ENCODE assay signal across 30 mouse cellular contexts in the genomic region with DNA sequence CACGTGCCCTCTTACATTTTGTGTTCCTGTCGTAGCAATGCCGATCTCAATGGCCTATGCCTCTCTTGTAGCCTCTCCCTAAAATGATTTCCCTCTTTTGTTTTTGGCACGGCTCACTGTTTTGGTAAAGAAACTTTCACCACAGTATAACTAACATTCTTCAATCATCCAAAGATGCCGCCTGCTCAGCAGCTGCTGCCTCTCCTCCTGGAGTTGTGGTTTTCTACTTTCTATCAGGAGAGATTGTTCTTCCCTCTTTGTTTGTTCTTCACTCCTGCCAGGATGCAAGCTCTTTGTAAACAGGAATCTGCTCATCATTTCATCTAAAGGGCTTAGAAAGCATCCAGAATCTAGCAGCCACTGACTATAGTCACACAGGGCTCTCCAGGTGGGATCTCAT. TPM values are rescaled to one million over a fixed set of nuclear protein-coding genes. Genes with fewer than 3 reads are reported as not detected.
"Had no signal": no experiment of that assay in that cellular context is flagged by ENCODE, and none has a peak within 500 bp of the region (broad histone marks: within the 10 kb centered on the region; RNA-seq: fewer than 3 reads in every experiment).

No protein-coding gene starts in this region.

- H3K9ac ChIP-seq: limb, embryonic 12.5 days; liver, embryonic 12.5 days; liver, embryonic 15.5 days; lung, embryonic 15.5 days; neural tube, embryonic 13.5 days; stomach, embryonic 15.5 days had no signal

- H3K4me1 ChIP-seq: liver, embryonic 12.5 days; liver, embryonic 15.5 days had no signal

- DNase-seq: kidney, adult 18-20 months; kidney, postnatal 14 days; kidney, postnatal 4 days; layer of hippocampus, postnatal 36 days; liver; lung, adult 18-20 months; lung, postnatal 14 days; lung, postnatal 4 days; midbrain, embryonic 14.5 days; retina, postnatal 1 day; right cerebral cortex, postnatal 25 days; spleen, adult 18-20 months; thymus, postnatal 25 days had no signal

- H3K36me3 ChIP-seq: limb, embryonic 12.5 days; liver, embryonic 12.5 days; liver, embryonic 15.5 days; lung, embryonic 15.5 days; stomach, embryonic 15.5 days had no signal

- H3K27me3 ChIP-seq: limb, embryonic 12.5 days; liver, embryonic 12.5 days; liver, embryonic 15.5 days; lung, embryonic 15.5 days; neural tube, embryonic 13.5 days; stomach, embryonic 15.5 days had no signal

- H3K27ac ChIP-seq: left cerebral cortex, adult 2 months; limb, embryonic 12.5 days; liver, embryonic 12.5 days; liver, embryonic 15.5 days; lung, embryonic 15.5 days; neural tube, embryonic 13.5 days; stomach, embryonic 15.5 days had no signal

- H3K4me2 ChIP-seq: limb, embryonic 12.5 days; liver, embryonic 12.5 days; liver, embryonic 15.5 days; lung, embryonic 15.5 days; midbrain, embryonic 11.5 days; neural tube, embryonic 13.5 days; stomach, embryonic 15.5 days had no signal

- ATAC-seq: liver, embryonic 12.5 days had no signal

- H3K4me3 ChIP-seq: left cerebral cortex, adult 2 months; limb, embryonic 12.5 days; liver, embryonic 12.5 days; liver, embryonic 15.5 days; lung, embryonic 15.5 days; neural tube, embryonic 13.5 days; stomach, embryonic 15.5 days had no signal

- H3K9me3 ChIP-seq: limb, embryonic 12.5 days; liver, embryonic 12.5 days; liver, embryonic 15.5 days; lung, embryonic 15.5 days; neural tube, embryonic 13.5 days; stomach, embryonic 15.5 days had no signal

RNA-seq across cellular contexts. Expression of a gene that starts 14.8 kb away (rescaled TPM):
- total RNA-seq: megakaryocyte progenitor cell, adult 5-6 weeks; megakaryocyte-erythroid progenitor cell, adult 5-6 weeks; neutrophil, adult 5-6 weeks had no signal
- polyA plus RNA-seq: liver, embryonic 12.5 days had no signal

RNA-seq across cellular contexts. Expression of a gene that starts 39.6 kb away (rescaled TPM):
- total RNA-seq: layer of hippocampus, adult 8-10 months; layer of hippocampus, postnatal 10 days; layer of hippocampus, postnatal 36 days; left cerebral cortex, adult 2 months; left cerebral cortex, postnatal 10 days; left cerebral cortex, postnatal 36 days; megakaryocyte progenitor cell, adult 5-6 weeks; megakaryocyte-erythroid progenitor cell, adult 5-6 weeks; neutrophil, adult 5-6 weeks had no signal
- polyA plus RNA-seq: kidney, embryonic 16.5 days; limb, embryonic 12.5 days; liver, embryonic 12.5 days; liver, embryonic 15.5 days; lung, embryonic 15.5 days; midbrain, embryonic 11.5 days; midbrain, embryonic 14.5 days; neural tube, embryonic 13.5 days; stomach, embryonic 15.5 days; thymus, postnatal 0 days had no signal
